Mouse (Mus musculus): ENCODE measurements at regions not wholly inside any gene's neighbourhood (a gene's known extent, or its start where the extent isn't known, plus 50 kb on each side); places are given as distances from the start of the nearest gene placed in this dataset.

GRCm38 (mm10) chr7:95787951-95788350 is 383.1 kb upstream of the Tenm4 start:
- TF ChIP-seq CTCF (conservative IDR thresholded peaks at IDR 0.05; ENCODE audit: low read length) (no peak), NANOG (IDR thresholded peaks at IDR 0.05; ENCODE audit: borderline replicate concordance, low read length) (no peak)

Measured in E14TG2a.4 (cell line).